ENCODE assay signal across 10 mouse cellular contexts in genomic region chr8:95140555-95140954, GRCm38 (mm10). TPM values are rescaled to one million over a fixed set of nuclear protein-coding genes. Genes with fewer than 3 reads are reported as not detected.
DNase-seq lines count a peak whose midpoint lies in the region; ATAC-seq and TF ChIP-seq lines count a peak whose summit lies in the region.
"Had no signal": no experiment of that assay in that cellular context is flagged by ENCODE, and none has a peak within 500 bp of the region (broad histone marks: within the 10 kb centered on the region; RNA-seq: fewer than 3 reads in every experiment).

No protein-coding gene starts in this region.

- WGBS in liver, postnatal 0 days (ENCODE audit: insufficient replicate concordance): 28% methylated on average over 5 of the region's 5 CpGs

- peak overlapping the region; percentile 91; the same call in 1 of the 2 replicates for H3K4me2 ChIP-seq in liver, postnatal 0 days (ENCODE audit: low read depth, low read length)

- no peaks in the 10 kb centered on the region for H3K9me3 ChIP-seq in E14TG2a.4 (ENCODE audit: low read length)
- no peaks in the 10 kb centered on the region for H3K9me3 ChIP-seq in liver, postnatal 0 days (ENCODE audit: low read length)

- H3K36me3 ChIP-seq in E14TG2a.4 (ENCODE audit: insufficient read depth, low read length): 0 out of 2 replicates have a peak, but pooled peaks cover 3% of the 10 kb centered on the region
- H3K36me3 ChIP-seq in liver, postnatal 0 days (replicated peaks; ENCODE audit: insufficient read depth, low read length): no peaks in the 10 kb centered on the region

- TF ChIP-seq EP300 in liver, postnatal 0 days (IDR thresholded peaks at IDR 0.05; ENCODE audit: low read depth): no peak

- H3K4me3 ChIP-seq in gastrocnemius, adult 2 months: peak overlapping the region; percentile 96
- peak overlapping the region; percentile 86; the same call in 1 of the 2 replicates for H3K4me3 ChIP-seq in E14TG2a.4 (replicated peaks; ENCODE audit: low read length)
- H3K4me3 ChIP-seq in liver, postnatal 0 days (ENCODE audit: low read depth, low read length): no peak overlapping the region

- H3K9ac ChIP-seq in liver, postnatal 0 days (replicated peaks): no peak overlapping the region

- peak overlapping the region; percentile 92 for H3K27ac ChIP-seq in gastrocnemius, adult 2 months
- H3K27ac ChIP-seq in liver, postnatal 0 days (ENCODE audit: low read depth): no peak overlapping the region

- intact Hi-C loops in gastrocnemius, adult 2 months (cut with DNase I): no loop called here
- intact Hi-C loops in heart, postnatal 36 days (cut with DNase I): no loop called here
- intact Hi-C loops in left cerebral cortex, postnatal 14 days (cut with DNase I): no loop called here

- peak; percentile 33 for DNase-seq in gastrocnemius, adult 2 months
- no peak for DNase-seq in gastrocnemius, postnatal 10 days
- DNase-seq in heart, postnatal 36 days: peak; percentile 38 to 52
- DNase-seq in liver, postnatal 0 days: no peak
- no peak for DNase-seq in layer of hippocampus, postnatal 14 days (ENCODE audit: low spot score in 2 of 2)
- DNase-seq in left cerebral cortex, postnatal 14 days (ENCODE audit: low spot score in 2 of 2): no peak
- DNase-seq: cerebellum, postnatal 10 days had no signal

- H3K4me1 ChIP-seq in E14TG2a.4 (replicated peaks; ENCODE audit: low read depth, low read length): peaks cover 92% of the 10 kb centered on the region
- peaks cover 30% of the 10 kb centered on the region for H3K4me1 ChIP-seq in liver, postnatal 0 days (ENCODE audit: insufficient read depth)

- peaks cover 10% of the 10 kb centered on the region for H3K27me3 ChIP-seq in E14TG2a.4 (ENCODE audit: insufficient read depth, low read length)
- peaks cover 11% of the 10 kb centered on the region; the same call in 1 of the 2 replicates for H3K27me3 ChIP-seq in liver, postnatal 0 days (ENCODE audit: insufficient read depth, low read length)

- TF ChIP-seq CTCF in gastrocnemius, adult 2 months (IDR thresholded peaks at IDR 0.05): no peak
- TF ChIP-seq CTCF in E14TG2a.4 (conservative IDR thresholded peaks at IDR 0.05; ENCODE audit: low read length): no peak
- TF ChIP-seq CTCF in liver, postnatal 0 days (IDR thresholded peaks at IDR 0.05; ENCODE audit: low read depth): no peak

- ATAC-seq in liver, postnatal 0 days: no peak
- ATAC-seq in cerebellum, adult (ENCODE audit: insufficient number of reproducible peaks, low FRiP score, low TSS enrichment): no peak
- ATAC-seq: forebrain, embryonic 16.5 days had no signal

RNA-seq across cellular contexts. Expression of gene Katnb1, which starts 59.6 kb away (rescaled TPM):
- 1 to 10 TPM; 6.4 to 7.6 TPM for total RNA-seq in gastrocnemius, adult 2 months (2021)
- total RNA-seq in gastrocnemius, postnatal 10 days (2021): 10 to 100 TPM in 1 of 2 experiments, 1 to 10 TPM in 1; 6.0 to 10.7 TPM
- 1 to 10 TPM; 7.2 to 7.5 TPM for total RNA-seq in heart, postnatal 36 days (2021)
- polyA plus RNA-seq in liver, postnatal 0 days (2015; fragmentation: Nextera tagmentation; extraction: Ambion mirVana): 4.7 and 5.1 TPM in 2 replicates
- 10 to 100 TPM; 38.7 to 46.0 TPM for total RNA-seq in layer of hippocampus, postnatal 14 days (2021)
- 10 to 100 TPM; 43.9 to 47.2 TPM for total RNA-seq in left cerebral cortex, postnatal 14 days (2021)

Comparison
In these comparisons a context has a peak if more than half of its experiments do, and no peak if none do; other contexts are left out.
1. DNase-seq: peak in gastrocnemius, adult 2 months (single experiment) and heart, postnatal 36 days (2 of 2); none in gastrocnemius, postnatal 10 days (single experiment), liver, postnatal 0 days (single experiment), layer of hippocampus, postnatal 14 days (0 of 2) and left cerebral cortex, postnatal 14 days (0 of 2).